Mouse (Mus musculus) intestine, embryonic 14.5 days (tissue): ENCODE results near the gene Cd7. TPM values are rescaled to one million over a fixed set of nuclear protein-coding genes. Genes with fewer than 3 reads are reported as not detected.
A peak's percentile ranks its signal among the peaks of the same experiment; 100 is the strongest.

Experiments used
- ATAC-seq: fragments of 200-750 bp; cut with Nextera tagmentation; replicated peaks from 2 replicates; pipeline ENCODE4 v1.8.0; 2017; ENCODE audit warnings: low read depth, moderate number of reproducible peaks, moderate TSS enrichment, moderate library complexity; ENCODE audit not compliant: low FRiP score, low TSS enrichment
- DNase-seq: peaks from one replicate; pipeline ENCODE4 v3.0.0-alpha.2; 2018; ENCODE audit warnings: low spot score
- H3K27ac ChIP-seq: fragments of 300-500 bp; sonication (generic); 2 replicates; pipeline ENCODE4 v1.5.1; 2014; ENCODE audit warnings: low read depth, mild to moderate bottlenecking, control low read depth
- H3K27me3 ChIP-seq: fragments of 300-500 bp; sonication (generic); replicated peaks from 2 replicates; pipeline ENCODE4 v1.6.1; 2014; ENCODE audit warnings: low read length, control low read depth; ENCODE audit not compliant: control insufficient read depth, insufficient read depth
- H3K36me3 ChIP-seq: fragments of 300-500 bp; sonication (generic); 2 replicates; pipeline ENCODE4 v1.6.1; 2014; ENCODE audit warnings: low read length, control low read depth; ENCODE audit not compliant: control insufficient read depth, insufficient read depth
- H3K4me1 ChIP-seq: fragments of 300-500 bp; sonication (generic); replicated peaks from 2 replicates; pipeline ENCODE4 v1.6.1; 2014; ENCODE audit warnings: low read length, control low read depth, mixed read lengths; ENCODE audit not compliant: control insufficient read depth, insufficient read depth
- H3K4me2 ChIP-seq: fragments of 300-500 bp; sonication (generic); 2 replicates; pipeline ENCODE4 v1.6.1; 2014; ENCODE audit warnings: low read length
- H3K4me3 ChIP-seq: fragments of 300-500 bp; sonication (generic); 2 replicates; pipeline ENCODE4 v1.5.1; 2014; ENCODE audit warnings: low read depth, low read length, control low read depth, mixed read lengths
- H3K9ac ChIP-seq: fragments of 300-500 bp; sonication (generic); 2 replicates; pipeline ENCODE4 v1.6.1; 2014; ENCODE audit warnings: mild to moderate bottlenecking, low read length
- H3K9me3 ChIP-seq: fragments of 300-500 bp; sonication (generic); 2 replicates; pipeline ENCODE4 v1.6.1; 2016; ENCODE audit warnings: low read length, control low read depth; ENCODE audit not compliant: control insufficient read depth
- WGBS: fragments of 180-500 bp; shearing (Covaris S2); extraction: QIAGEN DNeasy Blood & Tissue Kit; methylation state at CpG from one replicate; pipeline ENCODE4 v1.1.7; 2014; 5-methylcytosine and 5-hydroxymethylcytosine counted together
- polyA plus RNA-seq: library from polyadenylated mRNA; unstranded; fragments of >200 nt; fragmentation: Nextera tagmentation; extraction: Ambion mirVana; gene quantifications from 2 replicates; pipeline ENCODE4 v1.2.1, GENCODE M21; 2014

The Cd7 gene
- polyA plus RNA-seq, 1 experiment from 2014 or later: 2.9 TPM

DNA sequence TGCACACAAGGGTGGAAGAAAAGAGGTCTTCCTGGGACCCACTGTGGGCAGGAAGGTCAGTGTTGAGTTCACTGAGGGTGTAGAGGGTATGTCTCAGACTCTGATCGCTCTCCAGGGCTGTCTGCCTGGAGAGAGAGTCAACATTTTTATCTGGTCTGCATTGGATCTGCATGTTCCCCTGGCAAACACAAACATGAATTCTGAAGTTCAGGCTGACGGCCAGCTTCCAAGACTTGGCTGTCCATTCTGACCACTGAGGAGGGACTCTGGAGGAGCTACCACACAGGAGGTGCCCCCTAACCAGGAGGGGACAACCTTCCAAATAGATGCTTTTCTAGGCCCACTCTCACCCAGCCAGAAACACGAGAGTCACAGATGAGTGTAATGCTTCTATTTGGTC lies 47.4 kb downstream of the Cd7 start:
- Histone ChIP-seq H3K36me3 (peaks cover 3% of the 10 kb centered on the region; the same call in 1 of the 2 replicates), H3K27ac (peak overlapping the region; percentile 95), H3K4me3 (peak overlapping the region; percentile 94), H3K4me2 (peak overlapping the region; percentile 54), H3K9me3 (no peaks in the 10 kb centered on the region), H3K4me1 (peaks cover 20% of the 10 kb centered on the region), H3K9ac (peak overlapping the region; percentile 44), H3K27me3 (no peaks in the 10 kb centered on the region)
- 61% methylated on average over 3 of the region's 3 CpGs for WGBS
- ATAC-seq: 0 out of 2 replicates have a peak, but pooled peaks have one; percentile 2
- DNase-seq: no peak

DNA sequence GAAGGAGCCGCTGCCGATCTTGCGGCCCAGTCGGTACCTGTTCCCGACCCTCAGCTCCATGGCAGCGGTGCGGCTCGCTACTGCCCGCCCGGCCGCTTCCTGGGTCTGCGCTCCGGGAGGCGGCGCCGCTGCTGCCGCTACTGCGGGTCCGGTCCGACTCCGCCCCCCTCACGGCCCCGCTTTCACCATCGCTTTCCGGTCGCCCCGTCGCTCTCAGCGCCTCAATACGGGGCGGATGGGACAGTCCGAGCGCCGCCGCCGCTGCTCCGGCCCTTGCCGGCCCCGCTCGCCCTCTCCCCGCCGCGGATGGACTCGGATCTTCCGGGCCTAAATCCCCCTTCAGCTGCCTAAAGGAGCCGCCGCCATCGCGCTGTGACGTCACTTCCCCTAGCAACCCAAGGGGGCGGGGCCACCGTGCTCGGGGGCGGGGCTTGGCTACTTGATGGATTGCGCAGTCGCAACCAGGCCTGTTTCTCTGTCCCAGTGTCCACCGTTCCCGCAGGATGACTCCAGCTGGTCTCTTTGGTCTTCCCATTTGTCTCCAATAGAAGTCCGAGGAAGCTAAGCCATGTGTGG lies 48.2 kb downstream of the Cd7 start, which contains the start of gene Csnk1d:
TSS of gene Csnk1d (minus strand) at position 380 of the 576 bp plus-strand sequence.
- Histone ChIP-seq H3K4me2 (peak within 1 kb of the TSS; percentile 65), H3K4me1 (peaks cover 20% of the 10 kb centered on the region), H3K36me3 (peaks cover 9% of the 10 kb centered on the region; the same call in 1 of the 2 replicates), H3K27me3 (no peaks in the 10 kb centered on the region), H3K9me3 (no peaks in the 10 kb centered on the region), H3K27ac (peak within 1 kb of the TSS; percentile 95), H3K4me3 (peak within 1 kb of the TSS; percentile 94), H3K9ac (peak within 1 kb of the TSS; percentile 100)
- under 1% methylated on average over 58 of the region's 59 CpGs for WGBS
- peak; percentile 100 for DNase-seq
- ATAC-seq: peak; percentile 85

DNA sequence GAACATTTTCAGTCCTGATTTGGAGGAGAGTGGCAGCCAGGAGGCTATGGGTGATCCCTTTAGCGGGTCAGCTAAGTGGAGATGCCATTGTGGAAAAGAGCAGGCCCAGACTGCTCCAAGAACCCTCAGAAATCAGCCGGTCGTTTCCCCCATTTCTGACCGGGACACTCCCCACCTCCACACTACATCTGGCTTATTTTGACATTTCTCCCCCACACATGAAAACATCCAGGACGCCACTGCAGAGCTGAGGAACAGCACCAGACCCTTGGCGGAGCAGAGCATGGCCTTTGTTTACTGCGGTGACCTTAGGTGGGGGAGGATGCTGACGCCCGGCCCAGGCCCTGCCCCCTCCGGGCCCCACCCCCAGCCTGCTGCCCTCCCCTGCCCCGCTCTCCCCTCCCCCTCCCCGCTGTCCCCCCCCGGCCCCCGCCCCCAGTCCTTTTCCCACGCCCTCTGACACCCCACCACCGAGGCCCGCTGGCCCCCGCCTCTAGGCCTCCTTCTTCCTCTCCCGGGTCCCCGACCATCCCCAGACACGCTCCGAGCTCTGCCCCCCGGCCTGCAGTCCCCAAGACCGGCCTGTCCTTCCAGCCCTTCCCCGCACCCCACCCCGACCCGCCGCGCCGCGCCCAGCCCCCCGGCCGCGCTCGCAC lies 49.0 kb downstream of the Cd7 start:
- H3K9me3 ChIP-seq: no peaks in the 10 kb centered on the region
- no peaks in the 10 kb centered on the region for H3K27me3 ChIP-seq
- ATAC-seq (peak; percentile 61), DNase-seq (peak; percentile 75)
- H3K27ac ChIP-seq: peak overlapping the region; percentile 95
- H3K4me1 ChIP-seq: peaks cover 20% of the 10 kb centered on the region
- peak overlapping the region; percentile 100 for H3K9ac ChIP-seq
- peaks cover 16% of the 10 kb centered on the region for H3K36me3 ChIP-seq
- peak overlapping the region; percentile 65 for H3K4me2 ChIP-seq
- 3% methylated on average over 22 of the region's 35 CpGs for WGBS
- peak overlapping the region; percentile 94 for H3K4me3 ChIP-seq

GRCm38 (mm10) chr11:120989523-120989922 lies 49.7 kb downstream of the Cd7 start:
- Histone ChIP-seq H3K27me3 (no peaks in the 10 kb centered on the region), H3K9ac (peak overlapping the region; percentile 100; the same call in 1 of the 2 replicates), H3K4me2 (peak overlapping the region; percentile 65), H3K4me1 (peaks cover 25% of the 10 kb centered on the region), H3K4me3 (peak overlapping the region; percentile 94), H3K27ac (no peak overlapping the region), H3K36me3 (peaks cover 16% of the 10 kb centered on the region), H3K9me3 (no peaks in the 10 kb centered on the region)
- 14% methylated on average over 1 of the region's 1 CpGs for WGBS
- no peak for ATAC-seq
- DNase-seq: no peak

GRCm38 (mm10) chr11:120988410-120988809 lies 50.8 kb downstream of the Cd7 start:
- DNase-seq: no peak
- 78% methylated on average over 4 of the region's 4 CpGs for WGBS
- Histone ChIP-seq H3K36me3 (peaks cover 22% of the 10 kb centered on the region), H3K4me1 (peaks cover 25% of the 10 kb centered on the region), H3K9me3 (no peaks in the 10 kb centered on the region), H3K4me3 (no peak overlapping the region), H3K9ac (no peak overlapping the region), H3K27ac (no peak overlapping the region), H3K27me3 (no peaks in the 10 kb centered on the region), H3K4me2 (peak overlapping the region; percentile 65; the same call in 1 of the 2 replicates)
- ATAC-seq: no peak

DNA sequence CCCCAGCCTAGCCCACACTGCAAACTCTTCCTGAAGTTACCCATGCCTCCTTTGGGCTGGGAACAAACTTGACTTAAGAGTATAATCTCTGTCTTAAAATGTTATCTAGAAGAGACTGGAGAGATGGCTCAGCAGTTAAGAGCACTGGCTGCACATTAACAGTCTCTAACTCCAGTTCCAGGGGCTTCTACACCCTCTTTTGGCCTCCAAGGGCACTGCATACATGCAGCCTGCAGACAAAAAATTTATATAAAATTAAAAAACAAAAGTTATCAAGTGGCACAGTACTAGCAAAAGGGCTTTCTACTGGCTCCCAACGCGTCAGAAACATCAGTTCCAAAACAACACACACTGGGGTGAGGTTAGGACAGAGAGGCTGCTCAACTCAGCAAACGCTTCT lies 51.6 kb downstream of the Cd7 start:
- no peak overlapping the region for H3K27ac ChIP-seq
- no peak overlapping the region for H3K9ac ChIP-seq
- no peaks in the 10 kb centered on the region for H3K27me3 ChIP-seq
- H3K4me2 ChIP-seq: no peak overlapping the region
- H3K4me3 ChIP-seq: no peak overlapping the region
- H3K4me1 ChIP-seq: peaks cover 25% of the 10 kb centered on the region
- DNase-seq (no peak), ATAC-seq (no peak)
- peaks cover 30% of the 10 kb centered on the region for H3K36me3 ChIP-seq
- 83% methylated on average over 3 of the region's 3 CpGs for WGBS
- no peaks in the 10 kb centered on the region for H3K9me3 ChIP-seq

Other genes with a start within 250 kb of the Cd7 start
- 83.0 and 89.8 TPM in 2 replicates for gene Dus1l, start 243.0 kb downstream of the Cd7 start, polyA plus RNA-seq
- 106 and 115 TPM in 2 replicates for gene Fasn, start 214.9 kb downstream of the Cd7 start, polyA plus RNA-seq
- gene Ccdc57, start 106.5 kb downstream of the Cd7 start, polyA plus RNA-seq: 5.9 and 7.0 TPM in 2 replicates
- gene Slc16a3, start 90.9 kb downstream of the Cd7 start, polyA plus RNA-seq: 62.9 and 64.0 TPM in 2 replicates
- gene Csnk1d, start 48.1 kb downstream of the Cd7 start, polyA plus RNA-seq: 68.7 and 70.2 TPM in 2 replicates
- gene Sectm1b, start 24.2 kb upstream of the Cd7 start, polyA plus RNA-seq: 1.5 and 1.8 TPM in 2 replicates
- gene Sectm1a, start 41.8 kb upstream of the Cd7 start, polyA plus RNA-seq: 0.97 and 1.8 TPM in 2 replicates
- gene Tex19.2, start 79.3 kb upstream of the Cd7 start, polyA plus RNA-seq: not detected in 2 replicates
- not detected in 2 replicates for gene Tex19.1, start 106.7 kb upstream of the Cd7 start, polyA plus RNA-seq
- gene Uts2r, start 120.9 kb upstream of the Cd7 start, polyA plus RNA-seq: not detected in 2 replicates
- 10.4 and 11.8 TPM in 2 replicates for gene Hexdc, start 165.0 kb upstream of the Cd7 start, polyA plus RNA-seq
- 32.3 and 32.9 TPM in 2 replicates for gene Ogfod3, start 165.3 kb upstream of the Cd7 start, polyA plus RNA-seq
- gene Cybc1, start 189.9 kb upstream of the Cd7 start, polyA plus RNA-seq: 38.1 and 38.2 TPM in 2 replicates
- gene Narf, start 197.8 kb upstream of the Cd7 start, polyA plus RNA-seq: 41.1 and 45.2 TPM in 2 replicates
- 10.7 and 10.8 TPM in 2 replicates for gene Foxk2, start 220.6 kb upstream of the Cd7 start, polyA plus RNA-seq